Mouse (Mus musculus): ENCODE data around the gene Ctsl.
A peak's percentile ranks its signal among the peaks of the same experiment; 100 is the strongest.

The Ctsl gene

GRCm38 (mm10) chr13:64370173-64370940, at the start of gene Ctsl:
Gene Ctsl (minus strand): TSS chr13:64370890.
- DNase-seq = peak; percentile 95

GRCm38 (mm10) chr13:64416955-64417601, 46.4 kb upstream of the Ctsl start:
- no peak for DNase-seq

- no peak for DNase-seq
Observed at GRCm38 (mm10) chr13:64415659-64416058, 45.0 kb upstream of the Ctsl start.

GRCm38 (mm10) chr13:64412752-64413257, 42.1 kb upstream of the Ctsl start:
- DNase-seq = no peak

- no peak for DNase-seq
Observed at GRCm38 (mm10) chr13:64411282-64411681, 40.6 kb upstream of the Ctsl start.

GRCm38 (mm10) chr13:64410604-64411003, 39.9 kb upstream of the Ctsl start:
- DNase-seq = no peak

- DNase-seq = no peak
Observed at GRCm38 (mm10) chr13:64407992-64408391, 37.3 kb upstream of the Ctsl start.

GRCm38 (mm10) chr13:64405550-64405949, 34.9 kb upstream of the Ctsl start:
- DNase-seq = no peak

GRCm38 (mm10) chr13:64403519-64403918, 32.8 kb upstream of the Ctsl start:
- no peak for DNase-seq

GRCm38 (mm10) chr13:64402951-64403460, 32.3 kb upstream of the Ctsl start:
- no peak for DNase-seq

- no peak for DNase-seq
Observed at GRCm38 (mm10) chr13:64402504-64402949, 31.8 kb upstream of the Ctsl start.

GRCm38 (mm10) chr13:64402006-64402405, 31.3 kb upstream of the Ctsl start:
- no peak for DNase-seq

GRCm38 (mm10) chr13:64400801-64401361, 30.2 kb upstream of the Ctsl start:
- no peak for DNase-seq

- no peak for DNase-seq
Observed at GRCm38 (mm10) chr13:64399906-64400305, 29.2 kb upstream of the Ctsl start.

- DNase-seq = no peak
Observed at GRCm38 (mm10) chr13:64398065-64398464, 27.4 kb upstream of the Ctsl start.

- DNase-seq = no peak
Observed at GRCm38 (mm10) chr13:64396979-64397378, 26.3 kb upstream of the Ctsl start.

GRCm38 (mm10) chr13:64388415-64388814, 17.7 kb upstream of the Ctsl start:
- DNase-seq = no peak

- no peak for DNase-seq
Observed at GRCm38 (mm10) chr13:64386048-64386447, 15.4 kb upstream of the Ctsl start.

GRCm38 (mm10) chr13:64384937-64385336, 14.2 kb upstream of the Ctsl start:
- no peak for DNase-seq

- DNase-seq = no peak
Observed at GRCm38 (mm10) chr13:64380251-64380650, 9.6 kb upstream of the Ctsl start.

GRCm38 (mm10) chr13:64378601-64379000, 7.9 kb upstream of the Ctsl start:
- no peak for DNase-seq

- no peak for DNase-seq
Observed at GRCm38 (mm10) chr13:64376472-64376871, 5.8 kb upstream of the Ctsl start.

GRCm38 (mm10) chr13:64375160-64375559, 4.5 kb upstream of the Ctsl start:
- no peak for DNase-seq

- DNase-seq = no peak
Observed at GRCm38 (mm10) chr13:64373695-64374094, 3.0 kb upstream of the Ctsl start.

All from cerebellum, adult 8-10 months (tissue).